Mouse (Mus musculus) hindbrain, embryonic 10.5 days (tissue): ENCODE data around the gene Kpnb1. TPM values are rescaled to one million over a fixed set of nuclear protein-coding genes. Genes with fewer than 3 reads are reported as not detected.

Source experiments
- DNase-seq: peaks from one replicate; pipeline ENCODE4 v3.0.0-alpha.2; 2017; ENCODE audit warnings: low spot score
- H3K27ac ChIP-seq: fragments of 300-500 bp; sonication (generic); 2 replicates; pipeline ENCODE4 v1.5.1; 2016; ENCODE audit warnings: mild to moderate bottlenecking, moderate library complexity
- H3K27me3 ChIP-seq: fragments of 300-500 bp; sonication (generic); 2 replicates; pipeline ENCODE4 v1.6.1; 2016; ENCODE audit warnings: mild to moderate bottlenecking; ENCODE audit not compliant: poor library complexity, insufficient read depth, severe bottlenecking
- H3K36me3 ChIP-seq: fragments of 300-500 bp; sonication (generic); 2 replicates; pipeline ENCODE4 v1.6.1; 2016; ENCODE audit warnings: mild to moderate bottlenecking, moderate library complexity
- H3K4me1 ChIP-seq: fragments of 300-500 bp; sonication (generic); replicated peaks from 2 replicates; pipeline ENCODE4 v1.6.1; 2016; ENCODE audit warnings: mild to moderate bottlenecking
- H3K4me3 ChIP-seq: fragments of 300-500 bp; sonication (generic); 2 replicates; pipeline ENCODE4 v1.5.1; 2016; ENCODE audit warnings: mild to moderate bottlenecking, moderate library complexity
- H3K9me3 ChIP-seq: fragments of 300-500 bp; sonication (generic); 2 replicates; pipeline ENCODE4 v1.6.1; 2016; ENCODE audit warnings: mild to moderate bottlenecking, moderate library complexity
- WGBS: fragments of 180-500 bp; shearing (Covaris S2); methylation state at CpG from one replicate; pipeline ENCODE4 v1.1.7; 2016; 5-methylcytosine and 5-hydroxymethylcytosine counted together
- polyA plus RNA-seq: library from polyadenylated mRNA; unstranded; fragments of >200 nt; fragmentation: Nextera tagmentation; extraction: Ambion mirVana; gene quantifications from 2 replicates; pipeline ENCODE4 v1.2.1, GENCODE M21; 2016

Kpnb1 gene
- polyA plus RNA-seq, 1 experiment from 2014 or later = 62.5 TPM

GRCm38 (mm10) chr11:97146724-97147123 is 41.0 kb downstream of the Kpnb1 start:
- Histone ChIP-seq H3K27me3 (peaks cover 40% of the 10 kb centered on the region), H3K27ac (no peak overlapping the region), H3K36me3 (peaks cover 45% of the 10 kb centered on the region), H3K4me1 (peaks cover 56% of the 10 kb centered on the region), H3K4me3 (peak overlapping the region; percentile 18; the same call in 1 of the 2 replicates), H3K9me3 (no peaks in the 10 kb centered on the region)
- peak; percentile 81 for DNase-seq
- 8% methylated on average over 8 of the region's 8 CpGs for whole genome bisulfite sequencing

GRCm38 (mm10) chr11:97145951-97146350 is 41.7 kb downstream of the Kpnb1 start:
- peaks cover 51% of the 10 kb centered on the region for H3K4me1 ChIP-seq
- peaks cover 45% of the 10 kb centered on the region for H3K36me3 ChIP-seq
- no peaks in the 10 kb centered on the region for H3K9me3 ChIP-seq
- no peak overlapping the region for H3K4me3 ChIP-seq
- DNase-seq = no peak
- WGBS = 79% methylated on average over 9 of the region's 9 CpGs
- no peak overlapping the region for H3K27ac ChIP-seq
- H3K27me3 ChIP-seq = peaks cover 48% of the 10 kb centered on the region

GRCm38 (mm10) chr11:97145320-97145719 is 42.4 kb downstream of the Kpnb1 start:
- Histone ChIP-seq H3K9me3 (no peaks in the 10 kb centered on the region), H3K4me3 (no peak overlapping the region), H3K4me1 (peaks cover 45% of the 10 kb centered on the region), H3K27me3 (peaks cover 54% of the 10 kb centered on the region), H3K27ac (no peak overlapping the region), H3K36me3 (peaks cover 43% of the 10 kb centered on the region)
- no peak for DNase-seq
- 82% methylated on average over 2 of the region's 2 CpGs for WGBS

GRCm38 (mm10) chr11:97143196-97143900 is 44.3 kb downstream of the Kpnb1 start:
- no peaks in the 10 kb centered on the region for H3K9me3 ChIP-seq
- peaks cover 40% of the 10 kb centered on the region for H3K4me1 ChIP-seq
- WGBS = 84% methylated on average over 9 of the region's 9 CpGs
- H3K4me3 ChIP-seq = no peak overlapping the region
- no peak overlapping the region for H3K27ac ChIP-seq
- peaks cover 40% of the 10 kb centered on the region for H3K36me3 ChIP-seq
- peaks cover 55% of the 10 kb centered on the region for H3K27me3 ChIP-seq
- no peak for DNase-seq

GRCm38 (mm10) chr11:97142159-97142608 is 45.5 kb downstream of the Kpnb1 start:
- Histone ChIP-seq H3K4me3 (no peak overlapping the region), H3K27ac (no peak overlapping the region), H3K27me3 (peaks cover 55% of the 10 kb centered on the region), H3K36me3 (peaks cover 33% of the 10 kb centered on the region), H3K9me3 (no peaks in the 10 kb centered on the region), H3K4me1 (peaks cover 48% of the 10 kb centered on the region)
- DNase-seq = no peak
- 75% methylated on average over 8 of the region's 8 CpGs for WGBS

- no peak overlapping the region for H3K27ac ChIP-seq
- H3K4me3 ChIP-seq = no peak overlapping the region
- H3K36me3 ChIP-seq = peaks cover 26% of the 10 kb centered on the region
- H3K9me3 ChIP-seq = no peaks in the 10 kb centered on the region
- 85% methylated on average over 4 of the region's 4 CpGs for WGBS
- peaks cover 45% of the 10 kb centered on the region for H3K4me1 ChIP-seq
- H3K27me3 ChIP-seq = peaks cover 64% of the 10 kb centered on the region
- no peak for DNase-seq
These were observed 46.9 kb downstream of the Kpnb1 start for GRCm38 (mm10) chr11:97140811-97141210.

GRCm38 (mm10) chr11:97139256-97139655 is 48.4 kb downstream of the Kpnb1 start:
- Histone ChIP-seq H3K4me3 (peak overlapping the region; percentile 63), H3K27ac (peak overlapping the region; percentile 83), H3K27me3 (peaks cover 78% of the 10 kb centered on the region), H3K9me3 (no peaks in the 10 kb centered on the region), H3K36me3 (peaks cover 18% of the 10 kb centered on the region; the same call in 1 of the 2 replicates), H3K4me1 (peaks cover 38% of the 10 kb centered on the region)
- 5% methylated on average over 15 of the region's 15 CpGs for WGBS
- no peak for DNase-seq

GRCm38 (mm10) chr11:97138554-97139226 is 49.0 kb downstream of the Kpnb1 start:
- peaks cover 18% of the 10 kb centered on the region; the same call in 1 of the 2 replicates for H3K36me3 ChIP-seq
- no peaks in the 10 kb centered on the region for H3K9me3 ChIP-seq
- H3K4me1 ChIP-seq = peaks cover 41% of the 10 kb centered on the region
- WGBS = 3% methylated on average over 69 of the region's 69 CpGs
- H3K27ac ChIP-seq = peak overlapping the region; percentile 83
- H3K4me3 ChIP-seq = peak overlapping the region; percentile 63
- DNase-seq = peak; percentile 47
- peaks cover 83% of the 10 kb centered on the region for H3K27me3 ChIP-seq

- H3K36me3 ChIP-seq = 0 out of 2 replicates have a peak, but pooled peaks cover 2% of the 10 kb centered on the region
- peaks cover 39% of the 10 kb centered on the region for H3K4me1 ChIP-seq
- 70% methylated on average over 5 of the region's 5 CpGs for WGBS
- H3K9me3 ChIP-seq = no peaks in the 10 kb centered on the region
- H3K27ac ChIP-seq = no peak overlapping the region
- peaks cover 96% of the 10 kb centered on the region for H3K27me3 ChIP-seq
- DNase-seq = no peak
- H3K4me3 ChIP-seq = no peak overlapping the region
These were observed 54.4 kb downstream of the Kpnb1 start for GRCm38 (mm10) chr11:97133270-97133669.

- no peaks in the 10 kb centered on the region for H3K9me3 ChIP-seq
- no peak overlapping the region for H3K4me3 ChIP-seq
- no peak for DNase-seq
- H3K4me1 ChIP-seq = peaks cover 39% of the 10 kb centered on the region
- WGBS = 21% methylated on average over 6 of the region's 6 CpGs
- peaks cover 96% of the 10 kb centered on the region for H3K27me3 ChIP-seq
- no peak overlapping the region for H3K27ac ChIP-seq
- H3K36me3 ChIP-seq = no peaks in the 10 kb centered on the region
These were observed 55.5 kb downstream of the Kpnb1 start for GRCm38 (mm10) chr11:97132185-97132584.

GRCm38 (mm10) chr11:97131683-97132082 is 56.0 kb downstream of the Kpnb1 start:
- H3K9me3 ChIP-seq = no peaks in the 10 kb centered on the region
- H3K27me3 ChIP-seq = peaks cover 95% of the 10 kb centered on the region
- H3K4me1 ChIP-seq = peaks cover 41% of the 10 kb centered on the region
- 92% methylated on average over 2 of the region's 2 CpGs for WGBS
- H3K4me3 ChIP-seq = no peak overlapping the region
- DNase-seq = no peak
- H3K27ac ChIP-seq = no peak overlapping the region
- H3K36me3 ChIP-seq = no peaks in the 10 kb centered on the region

- Histone ChIP-seq H3K36me3 (no peaks in the 10 kb centered on the region), H3K27ac (no peak overlapping the region), H3K4me3 (no peak overlapping the region), H3K27me3 (peaks cover 97% of the 10 kb centered on the region), H3K4me1 (peaks cover 49% of the 10 kb centered on the region), H3K9me3 (no peaks in the 10 kb centered on the region)
- WGBS = 84% methylated on average over 7 of the region's 7 CpGs
- DNase-seq = no peak
These were observed 57.4 kb downstream of the Kpnb1 start for GRCm38 (mm10) chr11:97130318-97130717.

- Histone ChIP-seq H3K4me3 (no peak overlapping the region), H3K27ac (no peak overlapping the region), H3K27me3 (peaks cover 95% of the 10 kb centered on the region), H3K36me3 (no peaks in the 10 kb centered on the region), H3K9me3 (no peaks in the 10 kb centered on the region), H3K4me1 (peaks cover 56% of the 10 kb centered on the region)
- DNase-seq = no peak
- 66% methylated on average over 3 of the region's 3 CpGs for WGBS
These were observed 58.7 kb downstream of the Kpnb1 start for GRCm38 (mm10) chr11:97128956-97129355.
